Mouse (Mus musculus) urinary bladder, postnatal 25 days (tissue): Measurements from ENCODE around the gene Dyx1c1.
A peak's percentile ranks its signal among the peaks of the same experiment; 100 is the strongest.

Experiments
- DNase-seq: peaks from one replicate; pipeline ENCODE4 v3.0.0; 2022; ENCODE audit warnings: low spot score

Gene Dyx1c1

DNA sequence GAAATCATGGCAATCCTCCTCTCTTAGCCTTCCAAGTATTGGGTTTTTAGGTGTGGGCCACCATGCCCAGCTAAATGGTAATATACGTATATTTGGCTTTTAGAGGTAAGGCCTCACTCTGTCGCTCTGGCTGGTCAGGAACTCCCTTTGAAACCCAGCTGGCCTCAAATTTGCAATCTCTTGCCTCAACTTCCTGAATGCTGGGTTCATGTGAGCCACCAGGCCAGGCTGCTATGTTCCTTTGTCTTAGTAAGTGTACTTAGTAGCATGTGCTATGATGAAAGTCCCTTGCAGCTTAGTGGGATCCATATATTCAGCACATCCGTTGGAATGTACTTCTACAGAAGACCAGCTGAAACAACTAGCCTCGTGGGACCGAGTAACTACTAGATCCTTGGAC lies 16.1 kb downstream of the Dyx1c1 start:
- no peak for DNase-seq

GRCm38 (mm10) chr9:72975242-72975641 lies 16.7 kb downstream of the Dyx1c1 start:
- no peak for DNase-seq

- no peak for DNase-seq
Observed at GRCm38 (mm10) chr9:72983066-72983465, 24.5 kb downstream of the Dyx1c1 start.

DNA sequence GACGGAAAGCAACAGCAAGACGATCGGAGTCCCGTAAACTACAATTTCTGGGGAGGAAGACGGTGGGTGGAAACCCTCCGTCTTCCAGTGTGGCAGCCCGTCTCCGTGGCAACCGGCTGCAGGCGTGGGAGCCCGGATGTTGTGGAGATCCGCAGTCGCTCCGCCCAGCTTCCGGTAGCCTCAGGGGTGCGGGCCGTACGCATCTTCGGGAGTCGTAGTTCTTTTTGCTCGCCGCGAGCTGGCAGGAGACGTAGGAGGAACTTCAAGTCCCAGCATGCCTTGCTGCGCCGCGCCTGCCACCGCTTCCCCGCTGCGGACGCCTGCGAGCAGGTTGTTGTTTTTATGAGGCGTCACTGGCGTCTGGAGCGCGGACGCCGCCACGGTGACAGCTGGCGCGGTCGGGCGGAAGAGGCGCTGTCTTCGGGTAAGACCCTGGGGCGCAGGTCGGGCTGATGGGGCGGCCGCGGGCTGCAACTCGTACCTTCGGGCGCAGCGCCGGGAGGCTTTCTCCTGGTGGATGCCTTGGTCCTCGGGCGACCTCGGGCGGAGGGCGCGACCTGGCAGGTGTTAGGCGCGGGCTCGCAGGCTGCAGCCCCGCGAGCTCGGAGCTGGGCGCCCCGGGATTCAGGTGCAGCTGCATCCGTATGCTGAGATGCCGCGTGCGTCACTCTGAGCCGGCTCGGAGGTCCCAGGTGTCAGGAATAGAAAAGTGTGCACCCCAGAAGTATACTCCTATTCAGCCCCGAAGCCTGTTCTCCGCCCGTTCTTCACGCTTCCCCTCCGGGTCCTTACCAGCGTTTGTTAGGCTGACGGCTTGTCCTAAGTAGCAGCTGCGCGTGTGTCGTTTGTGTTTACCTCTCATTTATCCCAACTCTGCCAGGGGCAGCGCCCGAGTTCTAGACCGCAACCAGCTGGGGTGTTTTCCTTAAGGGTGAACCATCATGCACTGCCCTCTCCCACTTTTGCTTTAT lies 26.9 kb downstream of the Dyx1c1 start, which contains the start of the genes Ccpg1os and Ccpg1:
Gene Ccpg1os, minus strand, starts transcription at position 133 of the 971 bp plus-strand sequence.
Gene Ccpg1, plus strand, starts transcription at position 180 of the 971 bp plus-strand sequence.
- peak; percentile 89 for DNase-seq

DNA sequence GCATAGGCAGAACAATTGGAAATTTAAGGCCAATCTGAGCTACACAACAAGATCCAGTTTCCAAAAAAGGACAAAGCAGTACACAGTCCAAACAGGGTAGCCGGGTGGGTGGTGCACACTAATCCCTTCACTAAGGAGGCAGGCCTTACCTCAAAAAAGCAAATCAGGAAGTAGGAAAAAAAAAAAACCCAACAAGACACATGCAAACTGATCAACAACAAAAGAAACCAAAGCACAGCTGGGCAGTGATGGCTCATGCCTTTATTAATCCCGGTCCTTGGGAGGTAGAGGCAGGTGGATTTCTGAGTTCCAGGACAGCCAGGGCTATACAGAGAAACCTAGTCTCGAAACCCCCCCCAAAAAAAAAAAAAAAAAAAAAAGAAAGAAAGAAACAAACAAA lies 29.1 kb downstream of the Dyx1c1 start:
- no peak for DNase-seq

DNA sequence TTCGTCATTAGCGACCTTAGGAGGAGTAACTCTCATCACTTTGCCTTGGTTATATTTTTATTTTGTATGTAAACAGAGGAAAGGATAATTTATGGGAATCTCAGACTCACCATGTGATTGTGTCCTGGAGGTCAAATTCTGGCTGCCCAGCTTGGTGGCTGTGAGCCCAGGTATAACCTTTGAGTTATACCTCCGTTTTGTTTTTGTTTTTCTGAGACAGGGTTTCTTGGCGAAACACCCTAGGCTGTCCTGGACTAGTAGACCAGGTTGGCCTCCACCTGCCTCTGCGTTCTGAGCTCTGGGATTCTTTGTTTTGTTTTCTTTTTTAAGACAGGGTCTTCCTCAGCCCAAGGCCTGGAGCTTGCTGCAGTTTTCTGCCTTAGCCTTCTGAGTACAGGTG lies 30.1 kb downstream of the Dyx1c1 start:
- DNase-seq = no peak

- DNase-seq = no peak
Observed at GRCm38 (mm10) chr9:72991420-72991819, 32.8 kb downstream of the Dyx1c1 start.

DNA sequence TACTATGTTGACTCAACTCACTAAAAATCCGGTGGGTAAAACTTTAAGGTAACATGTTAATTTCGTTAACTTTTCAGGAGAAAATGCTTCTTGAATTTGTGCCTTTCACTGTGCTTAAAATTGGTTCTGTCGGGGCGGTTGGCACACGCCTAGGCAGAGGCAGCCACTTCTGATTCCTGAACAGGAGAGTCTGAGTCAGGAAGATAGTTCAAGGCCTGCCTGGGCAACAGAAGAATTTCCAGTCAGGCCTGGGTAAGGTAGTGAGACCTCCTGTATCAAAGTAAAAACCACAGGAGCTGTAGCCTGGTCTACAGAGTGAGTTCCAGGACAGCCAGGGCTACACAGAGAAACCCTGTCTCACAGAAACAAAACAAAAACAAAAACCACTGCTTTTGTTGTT lies 34.0 kb downstream of the Dyx1c1 start:
- DNase-seq = no peak

GRCm38 (mm10) chr9:72996167-72996566 lies 37.6 kb downstream of the Dyx1c1 start:
- DNase-seq = no peak

GRCm38 (mm10) chr9:72996806-72997205 lies 38.2 kb downstream of the Dyx1c1 start:
- no peak for DNase-seq

DNA sequence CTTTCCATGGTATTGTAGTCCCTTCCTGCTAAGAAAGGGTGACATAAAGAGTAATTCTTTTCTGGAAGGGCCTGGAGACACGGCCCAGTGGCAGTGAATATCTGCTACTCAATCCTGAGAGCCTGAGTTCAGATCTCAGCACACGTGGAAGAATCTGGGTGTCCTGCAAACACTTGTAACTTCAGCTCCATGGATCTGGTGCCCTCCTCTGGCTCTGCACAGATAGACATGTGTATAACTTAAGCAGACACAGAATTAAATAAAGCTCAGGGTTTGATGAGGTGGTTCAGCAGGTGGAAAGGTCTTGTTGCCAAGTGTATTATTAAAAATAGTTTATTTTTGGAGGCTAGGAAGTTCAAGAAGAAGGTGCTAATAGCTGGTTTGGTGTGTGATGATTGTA lies 41.9 kb downstream of the Dyx1c1 start:
- no peak for DNase-seq

DNA sequence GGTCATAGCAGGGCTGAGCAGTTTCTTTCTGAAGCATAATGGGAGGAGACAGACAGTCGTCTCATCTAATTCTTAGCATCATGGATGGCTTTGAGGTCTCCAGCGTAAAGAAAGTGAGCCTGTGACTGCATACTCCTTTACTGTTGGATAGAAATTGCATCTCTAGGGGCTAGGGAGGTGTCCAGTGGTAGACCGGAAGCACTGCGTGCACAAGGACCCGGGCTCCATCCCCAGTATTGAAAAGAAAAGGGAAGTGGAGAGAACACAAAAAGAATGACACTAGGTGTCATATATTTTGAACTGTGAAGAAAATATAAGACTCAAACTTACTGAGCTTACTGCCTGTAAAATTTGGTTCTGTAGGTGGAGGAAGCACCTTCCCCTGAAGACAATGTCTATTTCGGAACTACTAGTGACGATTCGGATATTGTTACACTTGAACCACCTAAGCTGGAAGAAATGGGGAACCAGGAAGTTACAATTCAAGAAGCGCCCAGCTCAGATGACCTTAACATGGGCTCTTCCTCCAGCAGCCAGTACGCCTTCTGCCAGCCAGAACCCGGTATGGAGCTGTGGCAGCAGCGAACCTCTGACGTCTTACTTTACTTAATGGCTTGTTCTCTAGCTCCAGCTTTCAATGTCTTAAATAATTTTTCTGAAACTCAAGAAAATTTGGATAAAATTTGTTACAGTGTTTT lies 42.9 kb downstream of the Dyx1c1 start:
- no peak for DNase-seq

DNA sequence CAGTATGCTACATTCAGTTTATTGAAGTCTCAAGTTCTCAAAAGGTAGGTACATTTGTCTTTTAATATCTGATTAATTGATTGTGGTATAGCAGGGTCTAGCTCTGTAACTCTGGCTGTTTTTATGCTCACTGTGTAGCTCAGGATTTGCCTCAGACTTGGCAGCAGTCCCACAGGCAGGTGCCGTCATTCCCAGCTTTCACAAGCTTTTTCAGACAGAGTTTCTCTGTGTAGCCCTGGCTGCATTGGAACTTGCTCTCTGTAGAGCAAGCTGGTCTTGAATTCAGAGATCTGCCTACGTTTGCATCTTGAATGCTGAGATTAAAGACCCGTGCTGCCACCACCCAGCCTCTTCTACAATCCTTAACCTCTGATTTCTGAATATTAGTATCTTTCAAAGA lies 43.6 kb downstream of the Dyx1c1 start:
- DNase-seq = no peak

GRCm38 (mm10) chr9:73004076-73004475 lies 45.5 kb downstream of the Dyx1c1 start:
- no peak for DNase-seq

GRCm38 (mm10) chr9:73005106-73005505 lies 46.5 kb downstream of the Dyx1c1 start:
- no peak for DNase-seq

DNA sequence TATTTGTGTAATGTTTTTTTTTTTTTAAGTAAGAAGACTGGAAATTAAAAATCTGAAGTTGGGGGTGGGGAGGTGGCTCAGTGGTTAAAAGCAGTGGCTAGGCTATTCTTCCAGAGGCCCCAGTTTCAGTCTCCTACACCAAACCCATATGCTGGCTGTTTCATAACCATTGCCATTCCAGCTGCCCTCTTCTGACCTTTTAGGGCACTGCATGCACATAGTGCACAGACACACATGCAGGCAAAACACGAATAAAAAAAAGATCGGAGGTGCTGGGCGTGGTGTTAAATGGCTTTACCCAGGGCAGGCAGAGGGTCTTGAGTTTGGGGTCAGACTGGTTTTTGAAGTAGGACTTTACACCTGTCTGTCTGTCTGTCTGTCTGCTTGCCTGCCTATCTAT lies 47.6 kb downstream of the Dyx1c1 start:
- DNase-seq = no peak

- no peak for DNase-seq
Observed at GRCm38 (mm10) chr9:73008384-73008783, 49.8 kb downstream of the Dyx1c1 start.

GRCm38 (mm10) chr9:73012629-73013028 lies 54.0 kb downstream of the Dyx1c1 start:
- DNase-seq = no peak

DNA sequence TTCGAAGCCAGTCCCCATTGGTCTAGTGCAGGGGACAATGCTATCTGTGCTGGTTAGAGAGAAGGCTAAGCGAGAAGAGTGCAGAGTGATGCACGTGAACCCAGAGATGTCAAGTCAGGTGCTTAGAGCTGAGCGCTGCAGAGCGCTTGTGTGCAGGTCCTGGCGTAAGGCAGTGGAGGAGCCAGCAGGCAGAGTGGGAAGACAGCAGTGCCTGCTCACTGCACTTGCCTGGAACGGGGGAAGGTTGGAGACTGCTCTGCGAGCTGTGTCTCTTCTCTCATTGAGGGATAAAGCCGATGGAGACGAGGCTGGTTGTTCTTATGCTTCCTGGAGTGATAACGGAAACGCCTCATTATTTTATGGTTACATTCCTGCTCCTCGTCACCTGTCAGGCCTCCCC lies 56.1 kb downstream of the Dyx1c1 start:
- no peak for DNase-seq

GRCm38 (mm10) chr9:73019841-73020240 lies 61.3 kb downstream of the Dyx1c1 start:
- DNase-seq = no peak

GRCm38 (mm10) chr9:73020566-73021097 lies 62.0 kb downstream of the Dyx1c1 start:
- no peak for DNase-seq
